Mouse (Mus musculus): ENCODE data around the gene Calm1. TPM values are rescaled to one million over a fixed set of nuclear protein-coding genes. Genes with fewer than 3 reads are reported as not detected.
"Not testable (repeated sequence)": the region's sequence is repeated elsewhere in the genome, so short reads cannot be mapped to it uniquely, and the experiment has no call there.

The Calm1 gene
- polyA plus RNA-seq, 1 experiment from 2014 or later = 1,190 TPM

- ATAC-seq (ENCODE audit: low FRiP score, low read depth) = no peak
- Histone ChIP-seq H3K9me3 (no peaks in the 10 kb centered on the region), H3K4me3 (no peak overlapping the region), H3K9ac (no peak overlapping the region), H3K27ac (no peak overlapping the region), H3K27me3 (no peaks in the 10 kb centered on the region), H3K4me1 (peaks cover 30% of the 10 kb centered on the region), H3K4me2 (replicated peaks) (no peak overlapping the region), H3K36me3 (no peaks in the 10 kb centered on the region)
- WGBS = 86% methylated on average over 13 of the region's 13 CpGs
Observed at GRCm38 (mm10) chr12:100180802-100181201, 18.4 kb upstream of the Calm1 start.

- no peak overlapping the region for H3K9ac ChIP-seq
- no peaks in the 10 kb centered on the region for H3K27me3 ChIP-seq
- H3K27ac ChIP-seq = no peak overlapping the region
- no peak overlapping the region for H3K4me3 ChIP-seq
- H3K4me2 ChIP-seq (replicated peaks) = no peak overlapping the region
- no peak for ATAC-seq (ENCODE audit: low FRiP score, low read depth)
- H3K36me3 ChIP-seq = no peaks in the 10 kb centered on the region
- peaks cover 21% of the 10 kb centered on the region for H3K4me1 ChIP-seq
- no peaks in the 10 kb centered on the region for H3K9me3 ChIP-seq
- WGBS = 85% methylated on average over 2 of the region's 2 CpGs
Observed at GRCm38 (mm10) chr12:100182676-100183075, 16.6 kb upstream of the Calm1 start.

- H3K4me3 ChIP-seq = no peak overlapping the region
- H3K27me3 ChIP-seq = no peaks in the 10 kb centered on the region
- peaks cover 18% of the 10 kb centered on the region for H3K4me1 ChIP-seq
- WGBS = 30% methylated on average over 5 of the region's 5 CpGs
- H3K4me2 ChIP-seq (replicated peaks) = no peak overlapping the region
- H3K9me3 ChIP-seq = no peaks in the 10 kb centered on the region
- no peak overlapping the region for H3K27ac ChIP-seq
- ATAC-seq (ENCODE audit: low FRiP score, low read depth) = no peak
- no peaks in the 10 kb centered on the region for H3K36me3 ChIP-seq
- no peak overlapping the region for H3K9ac ChIP-seq
Observed at GRCm38 (mm10) chr12:100183970-100184369, 15.3 kb upstream of the Calm1 start.

- H3K27me3 ChIP-seq; H3K4me3 ChIP-seq; H3K9ac ChIP-seq; ATAC-seq (ENCODE audit: low FRiP score, low read depth); H3K9me3 ChIP-seq; H3K27ac ChIP-seq; H3K4me2 ChIP-seq (replicated peaks); H3K36me3 ChIP-seq: not testable (repeated sequence)
- WGBS = 81% methylated on average over 2 of the region's 2 CpGs
- H3K4me1 ChIP-seq = peaks cover 15% of the 10 kb centered on the region
Observed at GRCm38 (mm10) chr12:100184976-100185375, 14.3 kb upstream of the Calm1 start.

GRCm38 (mm10) chr12:100185897-100186296 lies 13.3 kb upstream of the Calm1 start:
- H3K4me2 ChIP-seq (replicated peaks) = peak overlapping the region; percentile 71; the same call in 1 of the 2 replicates

GRCm38 (mm10) chr12:100186376-100186775 lies 12.9 kb upstream of the Calm1 start:
- Histone ChIP-seq H3K9ac (peak overlapping the region; percentile 83), H3K36me3 (no peaks in the 10 kb centered on the region), H3K27ac (peak overlapping the region; percentile 99), H3K27me3 (no peaks in the 10 kb centered on the region), H3K9me3 (no peaks in the 10 kb centered on the region), H3K4me3 (peak overlapping the region; percentile 64), H3K4me2 (replicated peaks) (peak overlapping the region; percentile 71), H3K4me1 (peaks cover 15% of the 10 kb centered on the region)
- ATAC-seq (ENCODE audit: low FRiP score, low read depth) = no peak
- 5% methylated on average over 6 of the region's 6 CpGs for WGBS

More at GRCm38 (mm10) chr12:100185897-100186296, 13.3 kb upstream of the Calm1 start:
- Histone ChIP-seq H3K9me3 (no peaks in the 10 kb centered on the region), H3K4me3 (no peak overlapping the region), H3K9ac (no peak overlapping the region), H3K36me3 (no peaks in the 10 kb centered on the region), H3K27me3 (no peaks in the 10 kb centered on the region), H3K27ac (no peak overlapping the region), H3K4me1 (peaks cover 15% of the 10 kb centered on the region)
- ATAC-seq (ENCODE audit: low FRiP score, low read depth) = no peak
- WGBS = 77% methylated on average over 7 of the region's 7 CpGs

GRCm38 (mm10) chr12:100187013-100187755 lies 12.1 kb upstream of the Calm1 start:
- Histone ChIP-seq H3K4me3 (peak overlapping the region; percentile 64), H3K4me2 (replicated peaks) (peak overlapping the region; percentile 76), H3K4me1 (peaks cover 15% of the 10 kb centered on the region), H3K27ac (peak overlapping the region; percentile 99), H3K27me3 (no peaks in the 10 kb centered on the region), H3K9ac (peak overlapping the region; percentile 83), H3K36me3 (no peaks in the 10 kb centered on the region), H3K9me3 (no peaks in the 10 kb centered on the region)
- ATAC-seq (ENCODE audit: low FRiP score, low read depth) = peak; percentile 100
- WGBS = under 1% methylated on average over 52 of the region's 52 CpGs

- Histone ChIP-seq H3K4me1 (peaks cover 15% of the 10 kb centered on the region), H3K4me2 (replicated peaks) (peak overlapping the region; percentile 76), H3K4me3 (peak overlapping the region; percentile 64), H3K9me3 (no peaks in the 10 kb centered on the region), H3K27me3 (no peaks in the 10 kb centered on the region), H3K9ac (peak overlapping the region; percentile 70), H3K27ac (peak overlapping the region; percentile 82), H3K36me3 (no peaks in the 10 kb centered on the region)
- under 1% methylated on average over 29 of the region's 29 CpGs for WGBS
- no peak for ATAC-seq (ENCODE audit: low FRiP score, low read depth)
Observed at GRCm38 (mm10) chr12:100187756-100188430, 11.3 kb upstream of the Calm1 start.

GRCm38 (mm10) chr12:100190802-100191201 lies 8.4 kb upstream of the Calm1 start:
- no peak overlapping the region for H3K4me3 ChIP-seq
- peaks cover 13% of the 10 kb centered on the region for H3K4me1 ChIP-seq
- H3K9ac ChIP-seq = no peak overlapping the region
- H3K9me3 ChIP-seq = no peaks in the 10 kb centered on the region
- no peaks in the 10 kb centered on the region for H3K36me3 ChIP-seq
- no peaks in the 10 kb centered on the region for H3K27me3 ChIP-seq
- no peak overlapping the region for H3K4me2 ChIP-seq (replicated peaks)
- no peak for ATAC-seq (ENCODE audit: low FRiP score, low read depth)
- H3K27ac ChIP-seq = no peak overlapping the region
- WGBS = 92% methylated on average over 6 of the region's 6 CpGs

GRCm38 (mm10) chr12:100194181-100194580 lies 5.1 kb upstream of the Calm1 start:
- Histone ChIP-seq H3K27me3 (no peaks in the 10 kb centered on the region), H3K36me3 (no peaks in the 10 kb centered on the region), H3K9ac (no peak overlapping the region), H3K9me3 (no peaks in the 10 kb centered on the region), H3K4me3 (no peak overlapping the region), H3K4me2 (replicated peaks) (no peak overlapping the region), H3K27ac (no peak overlapping the region), H3K4me1 (0 out of 2 replicates have a peak, but pooled peaks cover 5% of the 10 kb centered on the region)
- no peak for ATAC-seq (ENCODE audit: low FRiP score, low read depth)
- 88% methylated on average over 1 of the region's 1 CpGs for WGBS

GRCm38 (mm10) chr12:100196786-100197185 lies 2.4 kb upstream of the Calm1 start:
- Histone ChIP-seq H3K9ac (no peak overlapping the region), H3K27ac (no peak overlapping the region), H3K4me1 (peaks cover 13% of the 10 kb centered on the region), H3K4me3 (no peak overlapping the region), H3K27me3 (no peaks in the 10 kb centered on the region), H3K36me3 (no peaks in the 10 kb centered on the region), H3K4me2 (replicated peaks) (no peak overlapping the region), H3K9me3 (no peaks in the 10 kb centered on the region)
- no peak for ATAC-seq (ENCODE audit: low FRiP score, low read depth)
- WGBS = 52% methylated on average over 7 of the region's 7 CpGs

- H3K27me3 ChIP-seq = no peaks in the 10 kb centered on the region
- under 1% methylated on average over 59 of the region's 86 CpGs for WGBS
- peak overlapping the region; percentile 99 for H3K4me3 ChIP-seq
- H3K9me3 ChIP-seq = no peaks in the 10 kb centered on the region
- H3K27ac ChIP-seq = peak overlapping the region; percentile 88
- H3K9ac ChIP-seq = peak overlapping the region; percentile 95
- ATAC-seq (ENCODE audit: low FRiP score, low read depth) = peak; percentile 74
- peaks cover 20% of the 10 kb centered on the region for H3K36me3 ChIP-seq
- H3K4me1 ChIP-seq = peaks cover 33% of the 10 kb centered on the region
- H3K4me2 ChIP-seq (replicated peaks) = peak overlapping the region; percentile 96
Observed at GRCm38 (mm10) chr12:100199891-100200644, 833 bp downstream of the Calm1 start.

Measured in limb, embryonic 13.5 days (tissue).